Mouse (Mus musculus): Measurements from ENCODE around the gene Map3k7.
"Not testable (repeated sequence)": the region's sequence is repeated elsewhere in the genome, so short reads cannot be mapped to it uniquely, and the experiment has no call there.

Map3k7 gene

DNA sequence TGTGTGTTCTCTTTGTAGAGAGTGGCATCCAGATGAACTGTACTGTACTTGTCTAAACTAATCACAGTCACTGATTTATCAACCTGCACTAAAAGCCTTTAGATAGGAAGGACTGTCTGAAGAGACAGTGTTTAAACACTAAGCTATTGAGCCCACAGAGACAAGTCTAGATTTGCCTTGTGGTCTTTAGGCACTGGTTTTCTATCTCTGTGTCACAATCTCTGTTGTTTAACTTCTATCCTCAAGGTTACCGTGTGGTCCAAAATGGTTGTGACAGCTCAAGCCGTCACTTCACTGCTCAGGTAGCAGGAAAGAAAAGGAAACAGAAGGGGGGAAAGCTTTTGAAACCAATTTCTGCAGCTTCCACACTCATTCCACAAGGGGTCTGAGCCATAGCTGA, 29.5 kb downstream of the Map3k7 start:
- no peak for DNase-seq (ENCODE audit: low read depth, low spot score)

- DNase-seq (ENCODE audit: low read depth, low spot score): no peak
These were observed 30.0 kb downstream of the Map3k7 start for GRCm38 (mm10) chr4:31993865-31994264.

GRCm38 (mm10) chr4:32001498-32001897, 37.6 kb downstream of the Map3k7 start:
- no peak for DNase-seq (ENCODE audit: low read depth, low spot score)

GRCm38 (mm10) chr4:32004773-32005591, 41.1 kb downstream of the Map3k7 start:
- DNase-seq (ENCODE audit: low read depth, low spot score): no peak

GRCm38 (mm10) chr4:32007174-32007573, 43.3 kb downstream of the Map3k7 start:
- DNase-seq (ENCODE audit: low read depth, low spot score): no peak

GRCm38 (mm10) chr4:32008095-32008494, 44.2 kb downstream of the Map3k7 start:
- DNase-seq (ENCODE audit: low read depth, low spot score): no peak

- DNase-seq (ENCODE audit: low read depth, low spot score): no peak
These were observed 46.9 kb downstream of the Map3k7 start for GRCm38 (mm10) chr4:32010808-32011207.

DNA sequence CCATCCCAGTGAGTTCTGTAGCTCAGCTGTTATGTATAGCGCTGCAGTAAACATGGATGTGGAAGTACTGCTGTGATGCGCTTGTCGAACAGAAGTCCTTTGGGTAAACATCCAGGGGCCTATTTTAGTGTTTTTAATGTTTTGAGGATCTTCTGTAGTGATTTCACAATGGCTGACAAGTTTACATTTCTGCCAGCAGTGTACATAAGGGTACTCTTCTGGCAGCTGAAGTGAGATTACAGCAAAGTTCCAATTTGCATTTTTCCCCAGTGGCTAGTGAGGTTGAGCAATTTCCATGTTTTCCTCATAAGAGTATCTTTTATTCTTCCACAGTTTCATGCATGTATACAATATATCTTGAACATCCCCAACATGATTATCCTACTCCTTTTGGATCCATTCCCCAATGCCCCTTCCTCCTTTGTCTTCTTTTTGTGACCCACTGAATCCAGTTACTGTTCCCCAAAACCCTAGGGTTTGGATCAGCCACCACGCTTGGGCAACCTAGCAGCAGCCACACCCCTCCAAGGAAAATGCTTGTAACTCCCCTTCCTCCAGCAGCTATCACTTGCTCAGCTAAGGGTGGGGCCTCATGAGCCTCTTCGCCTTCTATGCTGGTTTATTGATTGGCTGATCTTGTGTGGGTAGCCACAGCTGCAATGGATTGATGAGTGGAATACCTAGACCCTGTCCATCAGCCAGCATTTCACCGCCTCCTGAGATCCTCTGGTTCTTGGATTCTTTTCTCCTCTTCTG, 47.5 kb downstream of the Map3k7 start:
- DNase-seq (ENCODE audit: low read depth, low spot score): no peak

DNA sequence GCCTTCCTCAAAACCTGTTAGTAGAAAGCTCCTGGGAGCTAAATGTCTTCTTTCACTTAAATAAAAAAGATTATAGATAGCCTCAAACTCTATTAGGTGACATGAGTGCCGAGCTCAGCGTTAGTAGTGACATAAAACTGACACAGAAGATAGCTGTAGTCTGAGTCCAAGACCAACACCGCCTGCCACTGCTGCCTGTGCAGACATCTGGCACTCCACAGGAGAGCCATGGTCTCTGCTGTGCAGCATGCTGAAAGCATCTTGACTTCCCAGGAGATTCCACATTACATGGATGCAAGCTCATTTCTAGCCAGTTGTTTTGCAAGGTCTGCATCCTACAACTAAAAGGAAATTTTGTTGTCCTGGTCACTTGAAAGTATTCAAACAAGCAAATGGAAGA, 57.2 kb downstream of the Map3k7 start:
- no peak for DNase-seq (ENCODE audit: low read depth, low spot score)

DNA sequence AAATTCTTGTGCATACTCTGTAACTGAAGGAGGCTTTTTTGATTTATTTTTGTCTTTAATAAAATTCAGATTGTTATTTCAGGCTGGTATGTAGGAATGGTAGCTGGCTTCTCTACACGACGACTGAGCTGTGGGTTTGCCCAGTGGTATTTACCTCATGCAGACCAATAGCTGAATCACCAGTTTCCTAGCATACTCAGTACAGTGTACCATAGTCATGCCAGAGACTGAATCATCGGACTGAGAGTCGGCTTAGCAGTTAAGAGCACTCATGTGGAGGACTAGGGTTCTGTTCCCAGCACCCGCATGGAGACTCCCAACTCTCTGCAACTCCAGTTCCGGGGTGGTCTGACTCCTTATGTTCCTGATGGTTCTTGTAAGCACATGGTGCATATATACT, 58.4 kb downstream of the Map3k7 start:
- no peak for DNase-seq (ENCODE audit: low read depth, low spot score)

GRCm38 (mm10) chr4:32024170-32024569, 60.3 kb downstream of the Map3k7 start:
- DNase-seq (ENCODE audit: low read depth, low spot score): not testable (repeated sequence)

DNA sequence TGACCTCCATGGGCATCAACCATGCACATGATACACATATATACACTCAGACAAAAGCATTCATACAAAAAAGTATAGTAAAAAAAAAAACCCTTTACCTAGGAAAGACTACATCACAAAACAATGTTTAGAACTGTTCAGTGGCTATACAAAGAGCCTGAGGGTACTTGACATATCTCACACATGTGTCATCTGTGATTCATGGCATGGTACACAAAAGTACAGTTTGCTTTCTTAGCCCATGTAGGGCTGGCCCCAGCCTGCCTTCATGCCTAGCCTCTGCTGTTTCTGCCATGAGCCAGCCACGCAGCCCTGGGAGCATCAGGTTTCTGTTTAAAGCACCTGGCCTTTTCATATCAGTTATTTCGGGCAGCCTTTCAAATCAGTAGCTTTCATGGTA, 61.2 kb downstream of the Map3k7 start:
- DNase-seq (ENCODE audit: low read depth, low spot score): no peak

DNA sequence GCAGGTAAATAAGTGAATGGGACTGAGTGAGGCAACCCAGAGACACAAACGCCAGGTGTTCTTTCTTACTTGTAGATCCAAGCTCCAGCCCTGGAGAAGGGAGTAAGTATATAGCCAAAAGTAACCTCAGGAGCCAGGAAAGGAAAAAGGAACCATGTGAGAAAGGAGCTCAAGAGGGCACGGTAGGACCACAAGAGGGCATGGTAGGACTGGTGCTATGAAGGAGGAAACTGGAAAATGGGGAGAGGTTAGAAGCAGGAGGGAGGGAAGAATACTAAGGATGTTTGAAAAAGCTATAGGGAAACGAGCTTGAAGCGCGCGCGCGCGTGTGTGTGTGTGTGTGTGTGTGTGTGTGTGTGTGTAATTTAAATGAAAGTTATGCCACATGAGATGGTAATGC, 63.2 kb downstream of the Map3k7 start:
- no peak for DNase-seq (ENCODE audit: low read depth, low spot score)

- DNase-seq (ENCODE audit: low read depth, low spot score): no peak
These were observed 73.4 kb downstream of the Map3k7 start for GRCm38 (mm10) chr4:32037267-32037666.

DNA sequence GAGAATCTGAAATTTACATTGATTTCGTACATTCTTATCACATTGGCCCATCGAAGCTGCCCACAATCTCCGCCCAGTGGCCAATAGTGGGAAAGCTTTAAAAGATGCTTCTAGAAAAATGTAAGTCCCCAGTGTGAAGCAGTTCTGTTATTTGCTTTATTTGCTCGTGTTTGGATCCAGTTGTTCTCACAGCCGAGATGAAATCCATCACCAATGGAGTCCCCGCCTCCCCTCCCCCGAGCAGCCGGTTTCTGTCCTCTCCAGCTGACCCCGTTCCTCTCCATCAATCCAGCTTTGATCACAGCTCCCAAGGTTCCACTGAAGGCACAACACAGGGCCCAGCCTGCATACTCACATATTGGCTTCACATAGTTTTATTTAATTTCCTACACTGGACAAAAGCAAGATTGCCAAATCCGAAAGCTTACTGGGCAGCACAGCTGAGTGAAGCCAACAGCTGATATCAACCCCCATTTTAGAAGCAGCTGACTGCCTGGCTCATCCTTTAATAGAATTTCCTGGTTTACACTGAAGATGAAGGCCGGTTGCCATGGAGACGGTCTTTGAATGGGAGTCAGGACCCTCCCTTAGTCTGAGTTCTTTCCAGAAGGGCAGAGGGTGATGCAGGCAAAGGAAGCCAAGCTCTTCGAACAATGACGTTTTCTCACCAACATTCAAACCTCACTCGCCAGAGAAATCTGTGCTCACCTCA, 78.0 kb downstream of the Map3k7 start:
- DNase-seq (ENCODE audit: low read depth, low spot score): no peak

DNA sequence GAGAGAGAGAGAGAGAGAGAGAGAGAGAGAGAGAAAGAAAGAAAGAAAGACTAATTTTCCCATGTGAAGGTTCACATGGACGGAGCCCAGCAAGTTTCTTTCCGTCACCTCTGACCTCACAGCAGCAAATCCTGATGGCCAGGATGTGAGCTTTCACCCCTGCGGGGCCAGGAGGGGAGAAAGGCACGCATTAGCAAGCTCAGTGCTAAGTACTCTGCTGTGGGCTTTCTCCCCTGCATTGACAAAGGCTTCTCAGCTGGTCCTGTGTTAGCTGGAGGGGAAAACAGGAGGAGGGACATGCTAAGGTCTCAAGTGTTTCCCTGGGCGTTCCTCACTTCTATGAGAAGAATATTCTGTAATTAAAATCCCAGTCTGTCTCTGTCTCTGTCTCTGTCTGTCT, 81.3 kb downstream of the Map3k7 start:
- DNase-seq (ENCODE audit: low read depth, low spot score): no peak

GRCm38 (mm10) chr4:32049824-32050223, 85.9 kb downstream of the Map3k7 start:
- DNase-seq (ENCODE audit: low read depth, low spot score): no peak

- DNase-seq (ENCODE audit: low read depth, low spot score): no peak
These were observed 89.3 kb downstream of the Map3k7 start for GRCm38 (mm10) chr4:32053171-32053570.

DNA sequence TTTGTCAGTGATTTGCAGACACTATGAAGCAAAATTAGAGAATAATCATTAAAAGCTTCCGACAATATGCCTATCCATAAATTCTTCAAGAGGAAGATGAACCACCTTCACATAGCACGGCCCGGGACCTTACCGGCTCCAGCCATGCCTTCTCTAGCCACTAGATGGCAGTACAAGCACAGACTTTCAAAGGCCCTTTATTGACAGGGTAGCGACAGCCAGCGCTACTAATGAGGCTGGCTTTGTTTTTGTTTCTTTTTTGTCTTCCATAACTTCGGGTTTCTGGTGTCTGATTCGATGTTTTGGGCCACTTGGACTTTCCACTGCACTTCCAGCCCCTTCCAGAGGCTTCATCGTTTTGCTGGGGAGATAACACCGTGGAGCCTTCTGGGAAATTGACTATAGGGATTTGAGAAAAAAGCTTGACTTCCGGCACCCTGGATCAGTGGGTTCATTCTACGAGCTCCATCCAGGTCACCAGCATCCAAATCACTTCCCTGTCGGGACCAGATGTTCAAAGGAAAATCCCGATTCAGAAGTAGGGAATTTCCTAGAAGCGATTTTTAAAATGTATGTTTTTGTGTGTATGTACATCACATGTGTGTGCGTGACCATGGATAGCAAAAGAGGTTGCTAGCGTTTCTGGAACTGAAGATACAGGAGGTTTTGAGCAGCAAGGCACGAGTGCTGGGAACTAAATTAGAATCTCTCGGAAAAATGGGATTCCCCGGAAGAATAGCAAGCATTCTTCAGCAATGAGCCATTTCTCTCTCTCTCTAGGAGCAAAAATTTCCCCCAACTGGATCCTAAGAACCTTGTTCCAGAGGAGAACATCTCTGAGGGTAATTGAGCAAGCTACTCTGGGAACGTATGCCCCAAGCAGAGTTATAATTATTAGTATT, 91.5 kb downstream of the Map3k7 start:
- DNase-seq (ENCODE audit: low read depth, low spot score): peak; percentile 54

- DNase-seq (ENCODE audit: low read depth, low spot score): no peak
These were observed 92.5 kb downstream of the Map3k7 start for GRCm38 (mm10) chr4:32056441-32056840.

- DNase-seq (ENCODE audit: low read depth, low spot score): no peak
These were observed 93.2 kb downstream of the Map3k7 start for GRCm38 (mm10) chr4:32057102-32057501.
